Mouse (Mus musculus) embryo, embryonic 10 days (tissue): ENCODE results near the gene Heatr3.
A peak's percentile ranks its signal among the peaks of the same experiment; 100 is the strongest.
"Not testable (repeated sequence)": the region's sequence is repeated elsewhere in the genome, so short reads cannot be mapped to it uniquely, and the experiment has no call there.

Experiments
- DNase-seq: peaks from one replicate; pipeline ENCODE4 v3.0.0-alpha.2; 2015; ENCODE audit warnings: low spot score

Heatr3 gene

GRCm38 (mm10) chr8:88197328-88197727 is 59.7 kb downstream of the Heatr3 start:
- DNase-seq, result no peak

- DNase-seq, result peak; percentile 51
These were observed 60.9 kb downstream of the Heatr3 start for GRCm38 (mm10) chr8:88198551-88198944.

GRCm38 (mm10) chr8:88198945-88199571 is 61.4 kb downstream of the Heatr3 start, which contains the start of gene Tent4b:
Gene Tent4b (plus strand): TSS chr8:88199213.
- DNase-seq, result peak; percentile 86

- peak; percentile 65 for DNase-seq
These were observed 62.3 kb downstream of the Heatr3 start for GRCm38 (mm10) chr8:88199700-88200601.

- DNase-seq, result no peak
These were observed 63.3 kb downstream of the Heatr3 start for GRCm38 (mm10) chr8:88200724-88201495.

GRCm38 (mm10) chr8:88201641-88202040 is 64.0 kb downstream of the Heatr3 start:
- no peak for DNase-seq

- no peak for DNase-seq
These were observed 68.4 kb downstream of the Heatr3 start for GRCm38 (mm10) chr8:88206016-88206415.

- DNase-seq, result no peak
These were observed 69.6 kb downstream of the Heatr3 start for GRCm38 (mm10) chr8:88207121-88207821.

- DNase-seq, result not testable (repeated sequence)
These were observed 72.5 kb downstream of the Heatr3 start for GRCm38 (mm10) chr8:88209930-88210827.

- DNase-seq, result no peak
These were observed 83.7 kb downstream of the Heatr3 start for GRCm38 (mm10) chr8:88221353-88221752.
